Mouse (Mus musculus): ENCODE measurements around the gene Hcls1. TPM values are rescaled to one million over a fixed set of nuclear protein-coding genes. Genes with fewer than 3 reads are reported as not detected.

The Hcls1 gene
- polyA plus RNA-seq, 1 experiment = 0.02 TPM

DNA sequence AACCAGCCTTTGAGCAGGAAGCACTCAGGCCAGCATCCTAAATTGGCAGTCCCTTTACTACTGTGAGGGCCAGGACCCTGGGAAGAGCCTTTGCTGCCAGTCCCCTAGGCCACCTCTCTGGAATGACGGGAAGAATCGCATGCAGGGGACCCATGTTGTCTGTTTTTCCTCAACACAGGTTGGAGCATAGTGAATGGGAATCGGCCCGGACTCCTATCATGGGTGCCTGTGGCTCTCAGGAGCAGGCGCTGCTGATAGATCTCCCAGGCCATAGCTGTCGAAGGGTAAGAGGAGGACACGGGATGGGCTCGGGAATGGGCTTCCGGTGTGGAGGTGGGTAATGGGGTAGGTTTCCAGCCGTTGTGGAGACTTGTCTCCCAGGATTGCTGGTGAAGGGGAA lies 3.4 kb upstream of the Hcls1 start:
- no peaks in the 10 kb centered on the region for H3K79me2 ChIP-seq (ENCODE audit: control insufficient read depth, insufficient read depth)
- H3K4me2 ChIP-seq (ENCODE audit: low read depth) = no peak overlapping the region
- peaks cover 24% of the 10 kb centered on the region for H3K36me3 ChIP-seq (ENCODE audit: control insufficient read depth, insufficient read depth)
- no peak for TF ChIP-seq CEBPB (IDR thresholded peaks at IDR 0.05; ENCODE audit: insufficient read depth, poor library complexity, severe bottlenecking)
- no peak for TF ChIP-seq REST (IDR thresholded peaks at IDR 0.05; ENCODE audit: insufficient read depth, insufficient read length)
- TF ChIP-seq USF1 (IDR thresholded peaks at IDR 0.05; ENCODE audit: low read depth) = no peak
- TF ChIP-seq E2F4 (IDR thresholded peaks at IDR 0.05; ENCODE audit: insufficient read depth) = no peak
- no peak for TF ChIP-seq TCF12 (IDR thresholded peaks at IDR 0.05; ENCODE audit: insufficient read depth, poor library complexity, severe bottlenecking)
- TF ChIP-seq POLR2A (IDR thresholded peaks at IDR 0.05; ENCODE audit: insufficient read length, low read depth) = no peak
- TF ChIP-seq MYOD1 (IDR thresholded peaks at IDR 0.05; ENCODE audit: control insufficient read depth in 1 of 3, insufficient read length in 2 of 3, low read depth in 2 of 3) = no peak
- TF ChIP-seq TCF3 (IDR thresholded peaks at IDR 0.05; ENCODE audit: insufficient read length, low read depth) = no peak
- TF ChIP-seq MYOG (IDR thresholded peaks at IDR 0.05; ENCODE audit: control insufficient read depth in 1 of 3, insufficient read depth in 1 of 3, insufficient read length in 2 of 3, low read depth in 2 of 3) = no peak
- TF ChIP-seq POLR2AphosphoS2 (IDR thresholded peaks at IDR 0.05; ENCODE audit: insufficient read length, low read depth) = no peak
- TF ChIP-seq SRF (IDR thresholded peaks at IDR 0.05; ENCODE audit: control insufficient read depth, insufficient read length, low read depth) = no peak
- no peak overlapping the region for H3ac ChIP-seq (ENCODE audit: control insufficient read depth, insufficient read length)
- H3K4me3 ChIP-seq = no peak overlapping the region
- no peaks in the 10 kb centered on the region for H3K27me3 ChIP-seq (ENCODE audit: control insufficient read depth, insufficient read depth, insufficient read length)

DNA sequence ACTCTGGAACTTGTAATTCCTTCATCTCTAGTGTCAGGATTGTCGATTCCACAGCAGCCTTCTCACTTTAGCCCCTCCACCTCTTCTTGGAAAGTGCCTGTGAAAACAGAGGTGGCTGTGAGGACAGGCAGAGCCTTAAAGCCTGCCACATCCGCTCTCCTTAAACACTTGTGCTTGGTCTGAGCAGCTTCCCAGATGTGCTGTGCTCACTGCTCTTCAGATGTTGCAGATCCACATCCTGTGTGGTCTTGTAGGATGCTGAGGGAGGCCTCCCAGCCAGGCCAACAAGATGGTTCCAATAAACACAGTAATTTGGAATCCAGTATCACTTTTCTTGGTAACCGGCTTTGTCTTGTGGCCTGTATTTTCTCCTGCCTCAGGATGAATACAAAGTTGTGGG lies 2.8 kb upstream of the Hcls1 start:
- Histone ChIP-seq H3ac (ENCODE audit: control insufficient read depth, insufficient read length) (no peak overlapping the region), H3K36me3 (ENCODE audit: control insufficient read depth, insufficient read depth) (peaks cover 18% of the 10 kb centered on the region), H3K27me3 (ENCODE audit: control insufficient read depth, insufficient read depth, insufficient read length) (no peaks in the 10 kb centered on the region), H3K79me2 (ENCODE audit: control insufficient read depth, insufficient read depth) (no peaks in the 10 kb centered on the region), H3K4me3 (no peak overlapping the region), H3K4me2 (ENCODE audit: low read depth) (no peak overlapping the region)
- TF ChIP-seq MYOD1 (IDR thresholded peaks at IDR 0.05; ENCODE audit: control insufficient read depth in 1 of 3, insufficient read length in 2 of 3, low read depth in 2 of 3) (no peak), POLR2AphosphoS2 (IDR thresholded peaks at IDR 0.05; ENCODE audit: insufficient read length, low read depth) (no peak), REST (IDR thresholded peaks at IDR 0.05; ENCODE audit: insufficient read depth, insufficient read length) (no peak), SRF (IDR thresholded peaks at IDR 0.05; ENCODE audit: control insufficient read depth, insufficient read length, low read depth) (no peak), TCF12 (IDR thresholded peaks at IDR 0.05; ENCODE audit: insufficient read depth, poor library complexity, severe bottlenecking) (no peak), POLR2A (IDR thresholded peaks at IDR 0.05; ENCODE audit: insufficient read length, low read depth) (no peak), MAX (IDR thresholded peaks at IDR 0.05; ENCODE audit: low read depth) (no peak), USF1 (IDR thresholded peaks at IDR 0.05; ENCODE audit: low read depth) (no peak)

DNA sequence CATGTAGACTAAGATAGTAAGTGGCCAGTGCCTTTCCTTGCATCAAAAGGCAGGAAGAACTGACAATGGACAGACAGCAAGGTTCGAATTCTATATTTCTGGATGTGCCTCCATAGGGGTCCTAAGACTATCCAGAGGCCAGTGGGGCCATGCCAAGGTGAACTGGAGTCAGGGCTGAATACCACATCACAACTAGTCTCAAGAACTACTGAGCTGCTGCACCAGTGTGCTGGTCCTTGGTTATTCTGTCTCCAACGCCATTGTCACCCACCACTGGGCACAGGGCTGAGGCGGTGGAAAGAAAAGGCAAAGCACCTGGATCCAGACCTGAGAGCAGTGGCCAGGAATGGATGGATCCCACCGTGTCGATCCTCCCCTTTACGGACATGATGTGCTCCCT lies 2.2 kb upstream of the Hcls1 start:
- H3K79me2 ChIP-seq (ENCODE audit: control insufficient read depth, insufficient read depth) = no peaks in the 10 kb centered on the region
- H3K4me3 ChIP-seq = no peak overlapping the region
- H3K27me3 ChIP-seq (ENCODE audit: control insufficient read depth, insufficient read depth, insufficient read length) = no peaks in the 10 kb centered on the region
- peaks cover 18% of the 10 kb centered on the region for H3K36me3 ChIP-seq (ENCODE audit: control insufficient read depth, insufficient read depth)
- H3K4me2 ChIP-seq (ENCODE audit: low read depth) = no peak overlapping the region
- no peak overlapping the region for H3ac ChIP-seq (ENCODE audit: control insufficient read depth, insufficient read length)
- TF ChIP-seq POLR2AphosphoS2 (IDR thresholded peaks at IDR 0.05; ENCODE audit: insufficient read length, low read depth) (no peak), TCF12 (IDR thresholded peaks at IDR 0.05; ENCODE audit: insufficient read depth, poor library complexity, severe bottlenecking) (no peak), SRF (IDR thresholded peaks at IDR 0.05; ENCODE audit: control insufficient read depth, insufficient read length, low read depth) (no peak), MYOD1 (IDR thresholded peaks at IDR 0.05; ENCODE audit: control insufficient read depth in 1 of 3, insufficient read length in 2 of 3, low read depth in 2 of 3) (no peak), USF1 (IDR thresholded peaks at IDR 0.05; ENCODE audit: low read depth) (no peak), POLR2A (IDR thresholded peaks at IDR 0.05; ENCODE audit: insufficient read length, low read depth) (no peak), E2F4 (IDR thresholded peaks at IDR 0.05; ENCODE audit: insufficient read depth) (no peak), TCF3 (IDR thresholded peaks at IDR 0.05; ENCODE audit: insufficient read length, low read depth) (no peak), CEBPB (IDR thresholded peaks at IDR 0.05; ENCODE audit: insufficient read depth, poor library complexity, severe bottlenecking) (no peak), REST (IDR thresholded peaks at IDR 0.05; ENCODE audit: insufficient read depth, insufficient read length) (no peak), MYOG (IDR thresholded peaks at IDR 0.05; ENCODE audit: control insufficient read depth in 1 of 3, insufficient read depth in 1 of 3, insufficient read length in 2 of 3, low read depth in 2 of 3) (no peak), MAX (IDR thresholded peaks at IDR 0.05; ENCODE audit: low read depth) (no peak)

DNA sequence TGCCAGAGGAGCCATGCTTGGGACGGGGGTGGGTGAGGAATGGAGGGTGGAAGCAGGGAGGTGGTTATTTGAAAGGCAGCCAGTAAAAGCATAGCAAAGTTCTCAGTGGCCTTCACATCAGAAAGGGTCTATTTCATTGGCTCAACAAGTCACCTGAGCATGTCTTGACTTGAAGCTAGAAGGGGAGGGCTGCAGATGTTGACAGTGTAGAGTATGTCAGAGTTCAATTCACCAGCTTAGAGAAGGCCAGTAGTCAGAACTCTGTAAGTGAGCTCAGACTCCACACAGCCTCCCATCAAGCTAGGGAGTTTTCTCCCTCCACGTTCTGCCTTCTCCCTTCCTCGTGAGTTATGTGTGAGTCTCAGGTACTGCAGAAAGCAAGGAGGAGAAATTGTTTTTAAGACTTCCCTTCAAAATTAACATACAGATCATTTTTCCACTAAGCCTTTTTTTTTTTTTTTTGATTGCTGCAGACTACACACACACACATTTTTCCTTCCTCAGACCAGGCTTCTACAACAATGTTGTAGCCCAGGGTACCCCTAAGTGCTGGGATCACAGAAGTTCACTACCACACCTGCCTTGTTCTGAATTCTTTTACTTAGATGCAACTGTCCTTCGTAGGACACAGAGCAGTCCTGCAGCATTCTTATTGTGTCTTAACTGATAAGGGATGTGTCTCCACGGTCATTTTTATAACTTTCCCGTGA lies 497 bp upstream of the Hcls1 start:
- no peak overlapping the region for H3K4me3 ChIP-seq
- H3ac ChIP-seq (ENCODE audit: control insufficient read depth, insufficient read length) = no peak overlapping the region
- peak; percentile 30 for TF ChIP-seq POLR2AphosphoS2 (IDR thresholded peaks at IDR 0.05; ENCODE audit: insufficient read length, low read depth)
- no peak for TF ChIP-seq MYOD1 (IDR thresholded peaks at IDR 0.05; ENCODE audit: control insufficient read depth in 1 of 3, insufficient read length in 2 of 3, low read depth in 2 of 3)
- TF ChIP-seq REST (IDR thresholded peaks at IDR 0.05; ENCODE audit: insufficient read depth, insufficient read length) = no peak
- no peak for TF ChIP-seq MYOG (IDR thresholded peaks at IDR 0.05; ENCODE audit: control insufficient read depth in 1 of 3, insufficient read depth in 1 of 3, insufficient read length in 2 of 3, low read depth in 2 of 3)
- TF ChIP-seq TCF12 (IDR thresholded peaks at IDR 0.05; ENCODE audit: insufficient read depth, poor library complexity, severe bottlenecking) = no peak
- no peak for TF ChIP-seq POLR2A (IDR thresholded peaks at IDR 0.05; ENCODE audit: insufficient read length, low read depth)
- no peak for TF ChIP-seq USF1 (IDR thresholded peaks at IDR 0.05; ENCODE audit: low read depth)
- no peak overlapping the region for H3K4me2 ChIP-seq (ENCODE audit: low read depth)
- H3K36me3 ChIP-seq (ENCODE audit: control insufficient read depth, insufficient read depth) = peaks cover 12% of the 10 kb centered on the region
- no peaks in the 10 kb centered on the region for H3K27me3 ChIP-seq (ENCODE audit: control insufficient read depth, insufficient read depth, insufficient read length)
- H3K79me2 ChIP-seq (ENCODE audit: control insufficient read depth, insufficient read depth) = no peaks in the 10 kb centered on the region
